Mouse (Mus musculus): ENCODE measurements around the gene Odf2l.

The Odf2l gene

GRCm38 (mm10) chr3:145119425-145119824, 1.0 kb downstream of the Odf2l start:
- in situ Hi-C loops (cut with MboI; ENCODE audit: low pct_unique_long_range_greater_than_20kb in 1 of 2, low sequenced_read_pairs in 2 of 2, unreplicated experiment in 1 of 2) = loop anchor here in 1 of 2 experiments (25.0 kb wide), 1 partner anchor 507 kb away; no protein-coding TSS in a partner anchor

GRCm38 (mm10) chr3:145126618-145127017, 8.2 kb downstream of the Odf2l start:
- in situ Hi-C loops (cut with MboI; ENCODE audit: low pct_unique_long_range_greater_than_20kb in 1 of 2, low sequenced_read_pairs in 2 of 2, unreplicated experiment in 1 of 2) = no loop called here

GRCm38 (mm10) chr3:145129356-145129755, 11.0 kb downstream of the Odf2l start:
- in situ Hi-C loops (cut with MboI; ENCODE audit: low pct_unique_long_range_greater_than_20kb in 1 of 2, low sequenced_read_pairs in 2 of 2, unreplicated experiment in 1 of 2) = no loop called here

GRCm38 (mm10) chr3:145131210-145131868, 13.0 kb downstream of the Odf2l start:
- in situ Hi-C loops (cut with MboI; ENCODE audit: low pct_unique_long_range_greater_than_20kb in 1 of 2, low sequenced_read_pairs in 2 of 2, unreplicated experiment in 1 of 2) = no loop called here

GRCm38 (mm10) chr3:145140236-145140635, 21.8 kb downstream of the Odf2l start:
- in situ Hi-C loops (cut with MboI; ENCODE audit: low pct_unique_long_range_greater_than_20kb in 1 of 2, low sequenced_read_pairs in 2 of 2, unreplicated experiment in 1 of 2) = no loop called here

- in situ Hi-C loops (cut with MboI; ENCODE audit: low pct_unique_long_range_greater_than_20kb in 1 of 2, low sequenced_read_pairs in 2 of 2, unreplicated experiment in 1 of 2) = no loop called here
Observed at GRCm38 (mm10) chr3:145142925-145143324, 24.5 kb downstream of the Odf2l start.

GRCm38 (mm10) chr3:145143856-145144255, 25.5 kb downstream of the Odf2l start:
- in situ Hi-C loops (cut with MboI; ENCODE audit: low pct_unique_long_range_greater_than_20kb in 1 of 2, low sequenced_read_pairs in 2 of 2, unreplicated experiment in 1 of 2) = no loop called here

- in situ Hi-C loops (cut with MboI; ENCODE audit: low pct_unique_long_range_greater_than_20kb in 1 of 2, low sequenced_read_pairs in 2 of 2, unreplicated experiment in 1 of 2) = no loop called here
Observed at GRCm38 (mm10) chr3:145146871-145147270, 28.5 kb downstream of the Odf2l start.

- in situ Hi-C loops (cut with MboI; ENCODE audit: low pct_unique_long_range_greater_than_20kb in 1 of 2, low sequenced_read_pairs in 2 of 2, unreplicated experiment in 1 of 2) = no loop called here
Observed at GRCm38 (mm10) chr3:145147483-145147882, 29.1 kb downstream of the Odf2l start.

GRCm38 (mm10) chr3:145147952-145148351, 29.6 kb downstream of the Odf2l start:
- in situ Hi-C loops (cut with MboI; ENCODE audit: low pct_unique_long_range_greater_than_20kb in 1 of 2, low sequenced_read_pairs in 2 of 2, unreplicated experiment in 1 of 2) = no loop called here

GRCm38 (mm10) chr3:145151092-145151491, 32.7 kb downstream of the Odf2l start:
- in situ Hi-C loops (cut with MboI; ENCODE audit: low pct_unique_long_range_greater_than_20kb in 1 of 2, low sequenced_read_pairs in 2 of 2, unreplicated experiment in 1 of 2) = no loop called here

GRCm38 (mm10) chr3:145151933-145152332, 33.5 kb downstream of the Odf2l start:
- in situ Hi-C loops (cut with MboI; ENCODE audit: low pct_unique_long_range_greater_than_20kb in 1 of 2, low sequenced_read_pairs in 2 of 2, unreplicated experiment in 1 of 2) = no loop called here

GRCm38 (mm10) chr3:145156883-145157282, 38.5 kb downstream of the Odf2l start:
- in situ Hi-C loops (cut with MboI; ENCODE audit: low pct_unique_long_range_greater_than_20kb in 1 of 2, low sequenced_read_pairs in 2 of 2, unreplicated experiment in 1 of 2) = no loop called here

GRCm38 (mm10) chr3:145158441-145158840, 40.1 kb downstream of the Odf2l start:
- in situ Hi-C loops (cut with MboI; ENCODE audit: low pct_unique_long_range_greater_than_20kb in 1 of 2, low sequenced_read_pairs in 2 of 2, unreplicated experiment in 1 of 2) = no loop called here

GRCm38 (mm10) chr3:145166741-145167140, 48.4 kb downstream of the Odf2l start:
- in situ Hi-C loops (cut with MboI; ENCODE audit: low pct_unique_long_range_greater_than_20kb in 1 of 2, low sequenced_read_pairs in 2 of 2, unreplicated experiment in 1 of 2) = no loop called here

- in situ Hi-C loops (cut with MboI; ENCODE audit: low pct_unique_long_range_greater_than_20kb in 1 of 2, low sequenced_read_pairs in 2 of 2, unreplicated experiment in 1 of 2) = no loop called here
Observed at GRCm38 (mm10) chr3:145167766-145168165, 49.4 kb downstream of the Odf2l start.

- in situ Hi-C loops (cut with MboI; ENCODE audit: low pct_unique_long_range_greater_than_20kb in 1 of 2, low sequenced_read_pairs in 2 of 2, unreplicated experiment in 1 of 2) = no loop called here
Observed at GRCm38 (mm10) chr3:145168844-145169696, 50.7 kb downstream of the Odf2l start.

- in situ Hi-C loops (cut with MboI; ENCODE audit: low pct_unique_long_range_greater_than_20kb in 1 of 2, low sequenced_read_pairs in 2 of 2, unreplicated experiment in 1 of 2) = no loop called here
Observed at GRCm38 (mm10) chr3:145170028-145170427, 51.6 kb downstream of the Odf2l start.

- in situ Hi-C loops (cut with MboI; ENCODE audit: low pct_unique_long_range_greater_than_20kb in 1 of 2, low sequenced_read_pairs in 2 of 2, unreplicated experiment in 1 of 2) = no loop called here
Observed at GRCm38 (mm10) chr3:145170604-145171389, 52.4 kb downstream of the Odf2l start.
